Mouse (Mus musculus): Measurements from ENCODE around the gene Abhd15. TPM values are rescaled to one million over a fixed set of nuclear protein-coding genes. Genes with fewer than 3 reads are reported as not detected.

Abhd15 gene
- polyA plus RNA-seq, 1 experiment from 2014 or later: 1.5 TPM

GRCm38 (mm10) chr11:77504377-77504776 lies 10.5 kb upstream of the Abhd15 start:
- ATAC-seq (ENCODE audit: low read depth): no peak
- 95% methylated on average over 19 of the region's 19 CpGs for WGBS
- H3K27ac ChIP-seq (ENCODE audit: low read depth, low read length): no peak overlapping the region
- no peak overlapping the region for H3K4me3 ChIP-seq (ENCODE audit: low read depth, low read length)
- no peak overlapping the region for H3K4me2 ChIP-seq (ENCODE audit: low read depth, low read length)
- H3K27me3 ChIP-seq (ENCODE audit: control insufficient read depth, insufficient read depth, low read length): no peaks in the 10 kb centered on the region
- no peak overlapping the region for H3K9ac ChIP-seq (replicated peaks; ENCODE audit: low read depth, low read length)
- H3K36me3 ChIP-seq (ENCODE audit: control insufficient read depth, insufficient read depth, low read length): peaks cover 63% of the 10 kb centered on the region
- peaks cover 8% of the 10 kb centered on the region; the same call in 1 of the 2 replicates for H3K4me1 ChIP-seq (ENCODE audit: control insufficient read depth, insufficient read depth, low read length)
- H3K9me3 ChIP-seq (ENCODE audit: control insufficient read depth, low read length): no peaks in the 10 kb centered on the region

- H3K27me3 ChIP-seq (ENCODE audit: control insufficient read depth, insufficient read depth, low read length): no peaks in the 10 kb centered on the region
- H3K4me1 ChIP-seq (ENCODE audit: control insufficient read depth, insufficient read depth, low read length): peaks cover 8% of the 10 kb centered on the region; the same call in 1 of the 2 replicates
- ATAC-seq (ENCODE audit: low read depth): no peak
- H3K4me3 ChIP-seq (ENCODE audit: low read depth, low read length): no peak overlapping the region
- peaks cover 53% of the 10 kb centered on the region for H3K36me3 ChIP-seq (ENCODE audit: control insufficient read depth, insufficient read depth, low read length)
- no peak overlapping the region for H3K9ac ChIP-seq (replicated peaks; ENCODE audit: low read depth, low read length)
- H3K4me2 ChIP-seq (ENCODE audit: low read depth, low read length): no peak overlapping the region
- 91% methylated on average over 22 of the region's 22 CpGs for WGBS
- no peaks in the 10 kb centered on the region for H3K9me3 ChIP-seq (ENCODE audit: control insufficient read depth, low read length)
- H3K27ac ChIP-seq (ENCODE audit: low read depth, low read length): no peak overlapping the region
These were observed 9.5 kb upstream of the Abhd15 start for GRCm38 (mm10) chr11:77505291-77505980.

DNA sequence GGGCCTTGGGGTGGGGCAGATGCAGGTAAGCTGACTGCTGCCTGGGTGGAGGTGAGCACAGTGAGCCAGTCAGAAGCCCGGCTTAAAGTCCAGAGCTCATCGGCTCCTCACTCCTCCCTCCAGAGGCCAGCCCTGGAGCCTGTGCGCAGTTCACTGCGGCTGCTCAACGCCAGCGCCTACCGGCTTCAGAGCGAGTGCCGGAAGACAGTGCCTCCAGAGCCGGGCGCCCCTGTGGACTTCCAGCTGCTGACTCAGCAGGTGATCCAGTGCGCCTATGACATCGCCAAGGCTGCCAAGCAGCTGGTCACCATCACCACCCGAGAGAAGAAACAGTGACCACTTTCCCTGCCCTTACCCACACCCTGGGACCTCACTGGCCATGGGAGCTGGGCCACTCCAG lies 8.6 kb upstream of the Abhd15 start:
- no peak overlapping the region for H3K27ac ChIP-seq (ENCODE audit: low read depth, low read length)
- no peaks in the 10 kb centered on the region for H3K27me3 ChIP-seq (ENCODE audit: control insufficient read depth, insufficient read depth, low read length)
- WGBS: 88% methylated on average over 14 of the region's 14 CpGs
- H3K4me1 ChIP-seq (ENCODE audit: control insufficient read depth, insufficient read depth, low read length): 0 out of 2 replicates have a peak, but pooled peaks cover 4% of the 10 kb centered on the region
- H3K9me3 ChIP-seq (ENCODE audit: control insufficient read depth, low read length): no peaks in the 10 kb centered on the region
- ATAC-seq (ENCODE audit: low read depth): no peak
- H3K9ac ChIP-seq (replicated peaks; ENCODE audit: low read depth, low read length): no peak overlapping the region
- H3K4me2 ChIP-seq (ENCODE audit: low read depth, low read length): no peak overlapping the region
- peaks cover 52% of the 10 kb centered on the region for H3K36me3 ChIP-seq (ENCODE audit: control insufficient read depth, insufficient read depth, low read length)
- H3K4me3 ChIP-seq (ENCODE audit: low read depth, low read length): no peak overlapping the region

- H3K4me3 ChIP-seq (ENCODE audit: low read depth, low read length): no peak overlapping the region
- no peaks in the 10 kb centered on the region for H3K27me3 ChIP-seq (ENCODE audit: control insufficient read depth, insufficient read depth, low read length)
- no peak overlapping the region for H3K4me2 ChIP-seq (ENCODE audit: low read depth, low read length)
- no peak overlapping the region for H3K27ac ChIP-seq (ENCODE audit: low read depth, low read length)
- no peak overlapping the region for H3K9ac ChIP-seq (replicated peaks; ENCODE audit: low read depth, low read length)
- 92% methylated on average over 6 of the region's 6 CpGs for WGBS
- ATAC-seq (ENCODE audit: low read depth): no peak
- peaks cover 52% of the 10 kb centered on the region for H3K36me3 ChIP-seq (ENCODE audit: control insufficient read depth, insufficient read depth, low read length)
- H3K9me3 ChIP-seq (ENCODE audit: control insufficient read depth, low read length): no peaks in the 10 kb centered on the region
- 0 out of 2 replicates have a peak, but pooled peaks cover 4% of the 10 kb centered on the region for H3K4me1 ChIP-seq (ENCODE audit: control insufficient read depth, insufficient read depth, low read length)
These were observed 8.0 kb upstream of the Abhd15 start for GRCm38 (mm10) chr11:77506941-77507340.

GRCm38 (mm10) chr11:77507426-77507825 lies 7.5 kb upstream of the Abhd15 start:
- Histone ChIP-seq H3K4me2 (ENCODE audit: low read depth, low read length) (no peak overlapping the region), H3K9ac (replicated peaks; ENCODE audit: low read depth, low read length) (no peak overlapping the region), H3K36me3 (ENCODE audit: control insufficient read depth, insufficient read depth, low read length) (peaks cover 52% of the 10 kb centered on the region), H3K9me3 (ENCODE audit: control insufficient read depth, low read length) (no peaks in the 10 kb centered on the region), H3K4me1 (ENCODE audit: control insufficient read depth, insufficient read depth, low read length) (0 out of 2 replicates have a peak, but pooled peaks cover 4% of the 10 kb centered on the region), H3K4me3 (ENCODE audit: low read depth, low read length) (no peak overlapping the region), H3K27me3 (ENCODE audit: control insufficient read depth, insufficient read depth, low read length) (no peaks in the 10 kb centered on the region), H3K27ac (ENCODE audit: low read depth, low read length) (no peak overlapping the region)
- WGBS: 77% methylated on average over 4 of the region's 4 CpGs
- ATAC-seq (ENCODE audit: low read depth): peak; percentile 31; the same call in 1 of the 2 replicates

DNA sequence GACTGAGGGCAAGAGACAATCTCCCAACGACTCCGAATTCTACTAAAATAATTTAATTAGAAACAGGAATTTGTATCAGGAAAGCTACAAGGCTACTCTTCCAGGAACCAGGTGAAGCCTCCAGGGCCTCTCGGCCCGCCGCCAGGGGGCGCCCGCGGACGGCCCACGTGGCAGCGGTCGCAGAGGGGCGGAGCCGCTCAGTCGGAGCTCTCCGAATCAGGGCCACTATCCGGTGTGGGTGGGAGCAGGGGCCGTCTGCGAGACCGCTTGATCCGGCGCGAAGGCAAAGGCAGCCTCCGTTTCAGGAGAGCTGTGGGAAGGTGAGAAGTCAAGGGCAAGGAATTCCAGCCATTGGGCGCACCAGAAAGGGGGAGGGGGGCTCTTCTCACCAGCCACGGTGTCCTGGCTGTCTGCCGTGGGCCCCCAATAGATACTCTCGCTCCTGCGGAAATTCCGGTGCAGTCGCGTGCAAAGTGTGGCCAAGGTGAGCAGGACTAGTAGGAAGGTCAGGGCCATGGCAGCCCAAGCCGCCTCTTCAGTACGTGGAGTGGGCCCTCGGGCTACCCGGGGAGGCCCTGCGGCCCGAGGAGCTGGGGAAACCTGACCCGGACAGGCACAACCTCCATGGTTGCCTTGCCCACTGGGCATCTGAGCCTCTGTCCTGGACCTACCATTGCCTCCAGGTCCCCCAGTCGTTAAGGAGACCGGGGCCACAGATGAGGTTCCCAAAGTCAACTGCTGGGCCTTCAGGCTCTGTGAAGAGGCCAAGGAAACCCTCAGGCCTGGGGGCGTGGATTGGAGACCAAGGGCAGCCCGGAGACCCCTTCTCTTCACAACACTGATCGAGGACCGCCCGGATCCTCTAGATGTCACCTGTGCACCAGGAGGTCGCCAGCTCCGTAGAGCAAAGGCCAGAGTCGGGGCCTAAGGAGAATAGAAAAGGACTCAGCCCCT lies 6.6 kb upstream of the Abhd15 start:
- H3K4me2 ChIP-seq (ENCODE audit: low read depth, low read length): peak overlapping the region; percentile 55
- H3K4me1 ChIP-seq (ENCODE audit: control insufficient read depth, insufficient read depth, low read length): 0 out of 2 replicates have a peak, but pooled peaks cover 4% of the 10 kb centered on the region
- H3K36me3 ChIP-seq (ENCODE audit: control insufficient read depth, insufficient read depth, low read length): peaks cover 43% of the 10 kb centered on the region
- peak; percentile 50; the same call in 1 of the 2 replicates for ATAC-seq (ENCODE audit: low read depth)
- H3K9ac ChIP-seq (replicated peaks; ENCODE audit: low read depth, low read length): peak overlapping the region; percentile 50; the same call in 1 of the 2 replicates
- H3K4me3 ChIP-seq (ENCODE audit: low read depth, low read length): peak overlapping the region; percentile 21
- no peak overlapping the region for H3K27ac ChIP-seq (ENCODE audit: low read depth, low read length)
- no peaks in the 10 kb centered on the region for H3K9me3 ChIP-seq (ENCODE audit: control insufficient read depth, low read length)
- H3K27me3 ChIP-seq (ENCODE audit: control insufficient read depth, insufficient read depth, low read length): no peaks in the 10 kb centered on the region
- WGBS: 20% methylated on average over 49 of the region's 49 CpGs

DNA sequence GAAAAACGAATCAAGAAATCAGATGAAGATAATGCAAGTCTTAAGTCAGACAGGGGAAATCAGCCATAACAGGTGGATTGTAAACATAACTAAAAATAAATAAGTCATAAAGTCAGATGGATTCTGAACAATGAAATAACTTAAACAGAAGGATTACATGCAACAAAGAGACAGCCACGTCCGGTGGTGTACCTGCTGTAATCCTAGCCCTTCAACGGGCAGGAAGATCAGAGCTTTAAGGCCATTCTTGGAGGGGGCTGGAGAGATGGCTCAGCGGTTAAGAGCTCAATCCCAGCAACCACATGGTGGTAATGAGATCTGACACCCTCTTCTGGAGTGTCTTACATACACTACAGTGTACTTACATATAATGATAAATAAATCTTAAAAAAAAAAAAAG lies 3.6 kb upstream of the Abhd15 start:
- Histone ChIP-seq H3K4me2 (ENCODE audit: low read depth, low read length) (no peak overlapping the region), H3K27me3 (ENCODE audit: control insufficient read depth, insufficient read depth, low read length) (peaks cover 10% of the 10 kb centered on the region), H3K9ac (replicated peaks; ENCODE audit: low read depth, low read length) (no peak overlapping the region), H3K36me3 (ENCODE audit: control insufficient read depth, insufficient read depth, low read length) (peaks cover 14% of the 10 kb centered on the region), H3K27ac (ENCODE audit: low read depth, low read length) (no peak overlapping the region), H3K4me3 (ENCODE audit: low read depth, low read length) (no peak overlapping the region), H3K4me1 (ENCODE audit: control insufficient read depth, insufficient read depth, low read length) (peaks cover 21% of the 10 kb centered on the region), H3K9me3 (ENCODE audit: control insufficient read depth, low read length) (no peaks in the 10 kb centered on the region)
- ATAC-seq (ENCODE audit: low read depth): no peak
- whole genome bisulfite sequencing: 84% methylated on average over 5 of the region's 5 CpGs

- under 1% methylated on average over 62 of the region's 84 CpGs for WGBS
- Histone ChIP-seq H3K9me3 (ENCODE audit: control insufficient read depth, low read length) (no peaks in the 10 kb centered on the region), H3K27me3 (ENCODE audit: control insufficient read depth, insufficient read depth, low read length) (peaks cover 12% of the 10 kb centered on the region), H3K9ac (replicated peaks; ENCODE audit: low read depth, low read length) (peak overlapping the region; percentile 61), H3K27ac (ENCODE audit: low read depth, low read length) (no peak overlapping the region), H3K4me3 (ENCODE audit: low read depth, low read length) (peak overlapping the region; percentile 58), H3K4me1 (ENCODE audit: control insufficient read depth, insufficient read depth, low read length) (peaks cover 21% of the 10 kb centered on the region), H3K36me3 (ENCODE audit: control insufficient read depth, insufficient read depth, low read length) (no peaks in the 10 kb centered on the region), H3K4me2 (ENCODE audit: low read depth, low read length) (peak overlapping the region; percentile 92)
- peak; percentile 56 for ATAC-seq (ENCODE audit: low read depth)
These were observed 1.8 kb upstream of the Abhd15 start for GRCm38 (mm10) chr11:77512891-77513810.
